Mouse (Mus musculus): ENCODE measurements around the gene Olfr453.

The Olfr453 gene

DNA sequence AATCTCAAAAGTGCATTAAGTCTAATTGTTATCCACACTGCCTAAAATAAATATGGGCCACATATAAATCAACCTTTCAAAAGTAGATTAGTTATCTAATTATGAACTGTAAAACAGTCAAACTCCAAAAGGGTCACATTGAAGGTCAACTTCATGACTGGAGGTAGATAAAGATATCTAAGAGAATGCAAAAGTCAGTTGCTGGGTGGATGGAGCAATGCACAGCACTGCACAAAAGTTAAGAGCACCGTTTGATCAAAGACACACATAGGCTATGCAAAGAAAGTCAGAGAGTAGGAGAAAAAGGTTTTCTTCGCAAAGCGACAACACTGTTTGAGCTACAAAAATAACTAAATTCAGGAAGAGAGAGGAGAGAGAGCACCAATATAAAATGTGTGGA, 55.8 kb downstream of the Olfr453 start:
- DNase-seq (ENCODE audit: low read depth, low spot score) = no peak
- no peaks in the 10 kb centered on the region for H3K36me3 ChIP-seq (ENCODE audit: control insufficient read depth, insufficient read depth, low read length, poor library complexity, severe bottlenecking)
- no peaks in the 10 kb centered on the region for H3K27me3 ChIP-seq (ENCODE audit: control insufficient read depth, insufficient read depth, low read length, poor library complexity, severe bottlenecking)
